Mouse (Mus musculus) cerebellum, adult 9-11 months (tissue): ENCODE data around the gene Notch1.

ENCODE experiments used
- DNase-seq: peaks from one replicate; pipeline ENCODE4 v3.0.0; 2022

The Notch1 gene

DNA sequence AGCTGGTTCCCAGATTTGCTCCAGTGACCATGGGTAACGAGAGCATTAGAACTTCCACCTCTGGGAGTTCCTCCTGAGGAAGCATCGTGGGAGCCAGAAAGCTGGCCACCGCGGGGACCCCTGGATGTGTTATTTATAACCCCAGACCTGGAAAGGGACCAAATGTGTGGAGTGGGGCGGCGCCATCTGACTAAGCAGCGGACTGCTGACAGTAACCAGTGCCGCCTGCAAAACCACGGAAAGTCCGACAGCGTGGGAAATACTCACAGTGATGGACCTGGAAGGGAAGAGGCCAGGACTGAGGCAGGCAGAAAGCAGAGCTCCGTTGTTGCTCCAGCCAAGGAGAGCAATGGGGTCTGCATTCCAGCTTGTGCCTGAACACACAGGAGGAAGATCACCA lies at the start of gene Notch1:
Notch1 (minus strand) TSS at position 389 of the 400 bp plus-strand sequence.
- DNase-seq: no peak

DNA sequence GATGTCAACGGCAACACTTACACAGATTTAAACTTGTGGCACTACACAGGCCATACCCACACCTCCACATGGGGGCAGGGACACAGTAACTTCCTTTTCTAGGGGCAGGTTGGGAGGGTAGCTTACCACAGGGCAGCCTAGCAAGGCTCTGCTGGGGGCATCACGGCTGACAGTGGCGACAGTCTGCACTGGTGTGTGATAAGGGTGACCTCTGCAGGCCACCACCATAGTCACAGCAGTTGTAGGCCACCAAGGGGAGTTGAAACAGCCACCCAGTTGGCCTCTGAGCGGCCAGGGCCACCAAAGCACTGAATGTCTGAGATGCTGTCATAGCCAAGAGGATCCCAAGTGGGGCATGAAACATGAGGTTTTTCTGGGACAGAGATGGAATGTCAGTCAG lies 49.8 kb upstream of the Notch1 start:
- peak; percentile 22 for DNase-seq

DNA sequence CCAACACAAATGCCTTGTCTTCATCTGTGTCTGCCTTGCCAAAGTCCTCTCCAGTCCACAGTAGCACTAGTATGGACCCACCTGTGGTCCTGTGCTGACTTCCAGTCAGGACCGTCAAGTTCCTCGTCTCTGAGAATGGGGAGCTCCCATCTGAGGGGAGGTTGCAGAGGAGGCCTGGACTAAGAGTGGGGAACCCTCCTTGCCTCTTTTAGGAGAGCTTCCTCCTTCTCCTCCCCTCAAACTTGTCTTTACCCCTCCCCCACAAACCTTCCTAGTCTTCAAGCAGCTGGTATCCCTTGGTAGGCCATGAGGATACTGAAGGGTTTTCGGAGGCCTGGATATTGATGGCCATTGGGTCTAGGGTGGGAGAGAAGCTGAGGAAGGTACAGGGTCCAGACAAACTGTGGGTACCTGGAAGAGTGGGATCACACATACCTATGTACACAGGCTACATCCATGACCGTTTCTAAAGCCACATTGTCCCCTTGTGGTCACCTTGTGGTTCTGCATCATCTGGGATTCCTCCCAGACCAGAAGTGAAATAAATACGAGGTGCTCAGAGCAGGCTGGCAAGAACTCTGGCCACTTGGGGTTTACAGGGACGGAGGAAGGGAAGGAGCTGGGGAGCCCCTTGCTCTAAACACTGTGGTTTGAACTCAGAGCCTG lies 45.0 kb upstream of the Notch1 start:
- peak; percentile 27 for DNase-seq

DNA sequence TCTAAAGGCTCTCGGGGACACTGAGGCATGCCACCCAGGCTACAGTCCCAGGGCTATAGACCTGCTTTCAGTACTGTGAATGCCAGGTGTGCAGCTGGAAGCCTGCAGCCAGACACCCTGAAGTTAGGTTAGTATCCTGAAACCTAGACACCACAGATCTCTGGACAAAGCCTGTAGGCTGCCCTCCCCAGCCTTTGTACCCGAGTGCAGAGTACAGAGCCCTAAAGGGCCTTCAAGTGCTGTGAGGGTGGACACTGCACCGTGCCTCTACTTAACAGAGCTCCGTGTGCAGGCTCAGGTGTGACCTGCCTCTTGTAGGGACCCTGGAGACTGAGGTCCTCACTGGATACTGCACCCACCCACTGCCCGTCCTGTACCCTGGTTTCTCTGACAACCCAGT lies 44.0 kb upstream of the Notch1 start:
- no peak for DNase-seq

DNA sequence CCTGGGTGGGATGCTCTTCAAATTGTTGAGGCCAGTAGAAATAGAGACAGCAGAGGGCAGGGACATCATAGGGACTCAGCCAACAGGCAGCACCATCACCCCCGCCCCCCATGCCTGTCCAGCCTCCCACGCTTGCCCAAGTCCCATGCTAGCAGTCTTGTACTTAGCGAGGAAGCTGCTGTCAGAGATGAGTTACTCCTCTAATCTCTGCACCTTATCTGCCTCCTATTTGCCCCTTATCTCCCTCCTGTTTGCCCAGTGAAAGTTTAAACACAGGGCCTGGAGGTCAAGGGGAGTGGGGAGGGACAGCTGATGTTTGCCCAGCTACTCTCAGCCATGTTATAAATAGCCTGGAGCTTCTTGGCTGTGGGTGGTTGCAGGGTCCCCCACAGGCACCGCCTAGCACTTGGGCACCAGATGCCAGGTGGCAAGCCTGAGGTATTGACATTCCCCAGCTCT lies 40.1 kb upstream of the Notch1 start:
- DNase-seq: no peak

DNA sequence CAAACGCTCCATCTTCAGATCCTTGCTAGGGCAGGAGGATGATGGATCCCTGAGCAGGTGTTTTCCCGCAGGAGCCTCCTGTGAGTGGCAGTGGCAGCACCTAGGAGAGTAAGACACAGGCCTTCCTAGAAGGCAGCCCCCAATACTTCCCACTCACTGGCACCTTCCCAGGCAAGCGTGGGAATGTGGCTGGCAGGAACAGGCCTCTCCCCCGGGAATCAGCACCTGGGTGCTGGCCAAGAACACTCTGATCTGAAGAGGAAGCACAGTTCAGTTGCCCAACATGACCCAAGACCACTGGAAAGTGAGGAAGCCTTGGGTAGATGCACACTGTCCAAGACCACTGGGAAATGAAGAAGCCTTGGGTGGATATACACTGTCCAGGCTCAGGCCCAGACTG lies 38.6 kb upstream of the Notch1 start:
- no peak for DNase-seq

DNA sequence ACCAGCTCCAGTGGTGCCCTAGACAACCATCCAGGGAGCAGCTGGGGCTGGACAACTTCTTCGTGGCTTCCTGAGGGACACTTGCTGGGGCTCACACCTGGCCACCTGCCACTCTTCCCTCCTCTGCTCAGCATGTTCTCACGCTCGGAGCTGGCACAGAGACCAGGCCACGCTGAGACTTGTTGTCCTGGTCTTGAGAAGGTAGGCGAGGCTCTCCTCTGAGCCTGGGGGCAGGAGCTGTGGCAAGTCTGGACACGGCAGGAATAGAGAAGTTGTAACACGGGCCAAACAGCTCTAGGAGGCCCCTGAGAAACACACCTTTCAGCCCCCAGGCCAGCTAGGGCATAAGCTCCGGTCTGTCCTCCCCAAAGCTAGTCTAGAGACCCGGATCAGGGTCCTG lies 37.4 kb upstream of the Notch1 start:
- DNase-seq: no peak

DNA sequence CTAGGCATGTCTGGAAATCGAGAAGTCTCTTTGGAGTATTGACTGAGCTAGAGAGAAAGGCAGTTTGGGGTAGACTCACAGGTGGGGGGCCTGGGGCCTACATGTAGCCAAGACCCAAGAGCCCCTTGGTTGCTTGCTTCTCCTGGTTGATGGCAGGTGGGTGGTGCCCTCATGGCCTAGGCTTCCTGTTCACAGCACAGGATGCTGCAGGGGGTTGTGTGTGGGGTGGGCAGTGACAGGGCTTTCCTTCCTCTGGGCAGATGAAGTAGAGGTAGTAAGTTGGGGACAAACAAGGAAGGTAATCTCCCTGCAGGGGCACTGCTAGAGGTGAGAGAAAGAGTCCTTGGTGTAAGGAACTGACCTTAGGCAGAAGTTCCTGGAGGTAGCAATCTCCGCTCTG lies 35.6 kb upstream of the Notch1 start:
- DNase-seq: no peak

DNA sequence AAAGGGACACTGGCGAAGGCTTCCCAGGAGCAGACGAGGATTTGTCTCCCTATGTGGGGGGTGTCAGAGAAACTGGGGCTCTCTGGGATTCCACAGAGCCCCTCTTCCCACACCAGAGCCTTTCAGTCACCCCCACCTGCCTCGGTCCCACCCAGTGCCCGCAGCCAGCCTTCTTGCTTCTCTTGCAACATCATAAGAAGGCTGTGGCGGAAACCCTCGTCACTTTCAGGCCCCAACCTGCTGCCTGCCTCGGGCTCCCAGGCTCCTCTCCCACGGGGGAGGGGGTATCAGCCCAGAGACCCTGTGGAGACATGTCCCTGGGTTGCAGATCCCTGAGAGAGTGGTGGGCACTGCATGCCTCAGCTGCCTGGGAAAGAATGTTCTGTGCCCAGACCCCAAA lies 35.0 kb upstream of the Notch1 start:
- DNase-seq: no peak

DNA sequence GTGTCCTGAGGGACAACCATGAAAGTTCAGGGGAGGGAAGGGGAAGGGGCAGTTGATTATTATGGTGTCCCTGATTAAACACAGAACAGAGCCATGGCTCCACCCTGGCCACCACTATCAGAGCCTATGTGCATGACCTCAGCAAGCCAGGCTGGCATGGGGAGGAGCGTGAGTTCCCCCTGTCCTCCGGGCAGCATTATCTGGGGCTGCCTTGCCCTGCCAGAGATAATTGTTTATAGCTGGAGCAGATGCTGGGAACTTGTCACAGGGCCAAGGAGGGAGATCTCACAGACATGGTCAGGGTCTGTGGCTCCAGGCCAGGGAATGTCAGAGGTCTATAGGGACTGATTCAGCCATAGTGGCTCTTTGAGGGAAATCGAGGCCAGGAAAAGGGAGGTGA lies 34.3 kb upstream of the Notch1 start:
- DNase-seq: no peak

DNA sequence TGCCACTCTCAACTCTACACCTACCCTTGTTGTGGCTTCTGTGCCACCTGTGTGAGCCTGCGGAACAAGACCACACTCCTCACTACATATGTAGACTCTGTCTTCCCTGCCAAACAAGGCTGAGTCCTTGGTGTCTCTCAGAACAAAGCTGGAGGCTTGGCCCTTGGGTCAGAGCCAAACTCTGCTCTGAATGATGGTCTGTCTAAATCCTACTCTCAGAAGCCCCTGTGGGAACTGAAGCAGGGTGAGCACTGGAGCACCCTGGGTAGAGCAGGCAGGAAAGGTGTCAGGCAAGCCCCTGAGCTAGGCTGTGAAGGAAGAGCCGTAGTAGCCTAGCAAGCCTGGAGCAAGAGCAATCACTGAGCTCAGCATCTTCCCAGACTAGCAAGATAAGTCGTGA lies 33.7 kb upstream of the Notch1 start:
- no peak for DNase-seq

DNA sequence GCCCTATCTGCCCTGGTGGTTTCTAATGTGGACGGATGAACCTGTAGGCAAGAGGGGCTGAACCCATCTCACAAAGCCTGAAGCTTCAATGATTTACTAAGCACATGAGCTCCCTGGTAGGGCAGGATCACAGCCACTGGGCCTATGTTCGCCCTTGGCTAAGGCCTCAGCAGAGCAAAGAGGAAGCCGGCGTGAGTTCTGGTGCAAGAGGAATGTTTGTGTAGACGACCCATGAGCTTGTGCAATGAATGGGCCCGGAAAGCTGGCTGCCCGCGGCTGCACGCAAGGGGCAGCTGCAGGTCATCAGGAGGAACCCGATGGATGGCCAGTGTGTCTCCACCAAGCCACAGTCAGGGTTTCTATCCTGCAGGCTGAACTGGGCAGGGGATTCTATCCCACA lies 33.3 kb upstream of the Notch1 start:
- no peak for DNase-seq

DNA sequence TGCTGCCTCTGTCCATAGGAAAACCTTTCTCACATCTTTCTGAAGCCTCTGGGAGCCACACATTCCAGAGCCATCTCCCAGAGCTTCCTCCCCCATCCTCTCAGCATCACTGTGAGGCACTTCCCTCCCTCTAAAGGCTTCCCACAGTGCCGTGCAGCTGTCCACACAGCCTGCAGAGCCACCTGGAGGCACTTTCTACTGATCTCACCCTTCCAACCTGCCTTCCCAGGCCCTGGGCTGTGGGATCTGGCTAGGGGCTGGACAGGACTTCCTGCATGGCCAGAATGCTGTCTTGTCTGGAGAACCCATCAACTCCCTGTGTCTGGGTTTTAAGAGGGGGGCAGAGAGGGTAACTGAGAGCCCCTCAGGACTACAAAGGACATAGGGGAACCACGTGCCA lies 31.0 kb upstream of the Notch1 start:
- DNase-seq: peak; percentile 39

DNA sequence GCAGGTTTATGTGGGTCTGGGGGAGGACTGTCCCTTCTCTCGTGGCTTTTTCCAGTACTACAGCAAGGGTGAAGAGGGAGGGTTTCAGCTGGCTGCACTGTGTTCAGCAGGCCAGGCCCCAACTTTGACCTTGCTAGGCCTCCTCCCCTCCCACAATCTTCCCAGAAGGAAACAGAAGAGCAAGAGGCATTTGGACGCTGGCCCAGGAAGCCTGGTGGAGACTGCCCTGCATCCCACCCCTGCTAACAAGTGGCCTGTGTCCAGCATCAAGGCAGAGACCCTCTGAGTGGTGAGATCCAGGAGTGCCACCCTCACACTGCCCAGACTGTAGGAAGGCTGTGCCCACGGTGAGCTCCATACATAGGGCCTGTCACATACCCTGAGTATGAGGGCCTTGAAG lies 27.8 kb upstream of the Notch1 start:
- no peak for DNase-seq

DNA sequence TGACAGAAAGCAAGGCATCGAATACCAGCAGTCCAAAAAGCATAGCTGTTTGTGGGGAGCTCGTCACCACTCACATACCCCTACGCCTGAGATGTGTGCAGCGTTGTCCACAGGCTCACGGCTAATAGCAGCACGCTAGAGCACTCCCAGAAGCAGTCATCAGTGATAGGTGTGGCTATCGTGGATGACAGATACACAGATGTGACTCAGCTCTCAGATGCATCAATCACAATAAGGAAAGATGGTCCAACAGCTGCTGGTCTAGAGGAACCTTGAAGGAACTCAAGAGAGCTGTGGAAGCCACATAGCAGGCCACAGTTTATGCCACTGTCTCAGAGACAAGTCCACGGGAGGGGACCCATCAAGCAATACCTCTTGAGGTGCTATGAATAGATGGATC lies 27.3 kb upstream of the Notch1 start:
- DNase-seq: no peak

DNA sequence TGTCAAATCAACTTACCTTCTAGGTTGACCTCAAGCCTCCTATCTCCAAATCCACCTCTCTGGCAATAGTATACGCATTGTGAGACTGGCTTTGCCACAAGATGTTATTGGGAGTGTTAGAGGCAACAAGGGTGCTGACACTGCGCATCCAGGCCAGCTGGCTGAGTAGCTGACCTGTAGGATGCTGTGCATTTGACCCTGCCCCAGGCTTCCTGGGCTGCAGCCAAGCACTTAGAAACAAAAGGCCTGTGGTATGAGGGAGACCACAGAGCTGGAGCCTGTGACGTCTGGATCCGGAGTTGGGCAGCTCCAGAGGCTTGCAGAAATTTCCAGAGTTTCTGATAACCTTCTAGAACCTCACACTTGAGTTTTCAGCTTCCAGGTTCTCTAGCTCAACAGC lies 26.7 kb upstream of the Notch1 start:
- no peak for DNase-seq

DNA sequence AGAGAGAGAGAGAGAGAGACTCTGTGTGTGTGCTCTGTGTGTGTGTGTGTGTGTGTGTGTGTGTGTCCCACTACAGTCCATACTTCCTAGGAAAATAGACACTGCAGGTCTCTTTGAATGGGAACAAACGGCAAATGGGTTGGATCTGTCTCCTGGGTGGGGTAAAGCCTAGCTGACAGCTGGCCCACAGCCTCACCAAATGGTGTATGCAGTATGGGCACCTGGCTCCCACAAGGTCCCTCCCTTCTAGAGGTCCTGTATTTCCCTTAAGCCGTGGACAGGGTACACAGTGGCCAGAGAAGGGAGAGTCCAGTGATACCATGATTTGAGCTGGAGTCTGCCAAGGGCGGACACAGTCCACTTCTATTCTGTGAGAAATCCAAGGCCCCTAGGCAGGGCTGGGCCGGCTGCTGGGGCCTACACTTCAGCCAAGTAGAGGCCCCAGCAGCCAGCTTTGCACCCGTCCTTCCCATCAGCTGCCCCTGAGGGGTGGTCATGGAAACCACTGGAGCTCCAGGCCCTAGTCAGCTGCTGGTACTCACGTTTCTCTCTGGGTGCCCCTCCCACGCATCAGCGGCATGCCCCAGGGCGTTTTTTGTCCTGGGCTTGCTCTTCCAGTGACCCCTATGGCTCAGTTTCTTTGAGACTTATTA lies 24.9 kb upstream of the Notch1 start:
- no peak for DNase-seq

DNA sequence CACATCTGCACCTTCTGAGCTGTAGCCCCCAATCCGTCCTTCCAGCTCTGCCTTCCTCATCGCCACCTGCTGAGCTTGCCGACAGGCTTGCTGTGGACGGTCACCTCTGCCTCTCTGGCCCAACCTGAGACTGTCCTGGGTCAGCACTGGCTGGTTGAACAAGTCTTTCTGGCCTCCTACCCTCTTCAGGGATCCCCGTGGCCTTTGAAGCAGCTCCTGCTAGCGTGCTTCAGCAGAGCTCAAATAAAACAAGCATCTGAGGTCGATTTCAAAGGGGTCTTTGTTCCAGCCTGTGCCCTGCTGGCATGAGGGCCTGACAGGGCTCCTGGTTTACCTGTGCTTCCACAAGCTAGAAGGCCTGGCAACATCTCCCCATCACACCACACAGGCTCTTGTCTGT lies 24.3 kb upstream of the Notch1 start:
- no peak for DNase-seq

DNA sequence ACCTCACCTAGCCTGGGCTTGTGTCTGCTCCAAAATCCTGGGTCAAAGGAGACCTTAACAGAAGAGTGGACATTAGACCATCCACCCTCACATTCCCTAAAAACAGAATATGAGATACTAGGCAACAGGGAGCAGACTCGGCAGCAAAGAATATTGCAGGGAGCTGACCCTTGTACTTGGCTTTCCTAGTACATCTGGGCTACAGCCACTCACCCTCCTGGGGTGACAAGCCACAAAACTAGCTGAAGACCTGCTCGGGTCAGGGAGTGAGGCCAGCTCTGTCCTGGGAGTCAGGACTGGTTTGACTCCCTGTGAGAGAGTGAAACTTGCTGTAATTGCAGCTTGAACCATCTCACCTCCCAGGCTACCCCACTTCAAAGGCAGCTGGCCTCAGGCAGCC lies 23.1 kb upstream of the Notch1 start:
- DNase-seq: no peak

DNA sequence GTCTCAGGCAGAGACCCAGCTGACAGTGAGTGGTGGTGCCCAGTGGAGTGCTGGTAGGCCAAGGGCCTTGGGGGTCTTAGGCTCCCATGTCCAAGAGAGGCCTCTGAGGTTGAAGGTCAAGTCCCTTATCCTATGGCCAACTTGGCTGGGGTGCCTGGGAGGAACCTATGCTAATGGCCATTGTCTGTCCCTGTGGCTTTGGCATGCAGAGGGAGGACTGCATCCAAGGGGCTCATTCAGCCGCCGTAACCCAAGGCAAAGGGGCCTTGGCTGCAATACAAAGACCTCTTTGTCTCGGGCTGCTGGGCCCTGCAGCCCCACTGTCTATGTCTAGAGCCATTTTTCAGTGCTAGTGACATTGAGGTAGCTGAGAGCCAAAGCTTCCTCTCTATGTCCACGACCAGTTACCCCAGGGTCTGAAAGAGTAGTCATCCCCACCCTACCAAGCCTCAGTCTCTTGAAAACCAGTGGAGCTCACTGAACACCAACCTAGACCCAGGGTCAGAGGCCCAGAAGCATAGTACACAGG lies 19.1 kb upstream of the Notch1 start:
- DNase-seq: peak; percentile 37

DNA sequence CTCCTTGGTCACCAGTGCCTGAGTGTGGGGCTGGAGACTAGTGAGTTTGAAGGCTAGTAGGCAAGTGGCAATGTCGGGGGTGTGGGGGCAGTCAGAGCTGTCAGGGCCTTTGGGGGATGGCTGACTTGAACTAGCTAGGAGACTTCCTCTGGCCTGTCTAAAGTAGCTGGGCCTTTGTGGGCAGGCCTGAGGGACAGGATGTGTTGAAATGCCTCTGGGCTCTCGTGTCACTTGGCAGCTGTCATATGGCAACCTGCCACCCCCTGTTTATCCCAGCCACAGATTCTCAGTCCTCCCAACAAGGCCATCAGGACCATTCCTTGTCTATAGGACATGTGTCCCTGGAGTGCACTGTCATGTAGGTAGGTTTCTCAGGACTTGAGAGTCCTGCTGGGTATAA lies 18.2 kb upstream of the Notch1 start:
- DNase-seq: no peak

DNA sequence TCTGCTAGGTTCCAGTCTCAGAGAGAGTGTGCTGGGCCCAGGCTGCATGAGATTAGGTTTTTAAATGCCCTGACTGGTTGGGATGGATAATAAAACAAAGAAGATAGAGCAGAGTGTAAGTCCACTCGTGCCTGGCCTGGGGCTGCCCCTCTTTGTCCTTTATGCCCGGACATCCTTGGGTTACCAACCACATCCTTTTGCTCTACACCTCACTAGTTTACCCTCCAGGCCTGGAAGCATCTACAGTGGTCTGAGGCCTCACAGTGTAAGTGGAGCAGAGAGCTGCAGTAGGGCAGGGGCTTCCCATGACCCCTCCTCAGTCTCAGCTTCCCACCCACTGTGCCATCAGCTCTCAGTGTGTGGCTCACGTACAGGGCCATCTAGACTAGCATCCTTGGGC lies 17.7 kb upstream of the Notch1 start:
- no peak for DNase-seq

DNA sequence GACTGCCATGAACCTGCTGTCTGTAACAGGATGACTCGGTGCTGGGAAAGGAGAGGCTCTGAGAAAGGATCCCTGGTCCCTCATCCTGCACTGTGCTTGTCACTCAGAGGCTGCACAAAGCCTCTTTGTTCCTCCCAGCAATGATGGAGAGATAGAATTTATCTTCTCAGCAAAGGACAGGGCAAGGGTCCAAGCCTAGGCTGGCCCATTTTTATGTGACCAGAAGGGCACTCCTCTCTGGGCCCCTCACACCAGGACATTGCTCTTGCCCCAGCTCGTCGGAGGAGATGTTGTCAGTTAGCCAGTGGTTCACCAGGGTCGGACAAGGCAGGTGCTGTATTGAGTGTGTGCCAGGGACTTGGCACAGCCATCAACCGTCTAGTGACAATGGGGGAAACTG lies 16.8 kb upstream of the Notch1 start:
- no peak for DNase-seq

DNA sequence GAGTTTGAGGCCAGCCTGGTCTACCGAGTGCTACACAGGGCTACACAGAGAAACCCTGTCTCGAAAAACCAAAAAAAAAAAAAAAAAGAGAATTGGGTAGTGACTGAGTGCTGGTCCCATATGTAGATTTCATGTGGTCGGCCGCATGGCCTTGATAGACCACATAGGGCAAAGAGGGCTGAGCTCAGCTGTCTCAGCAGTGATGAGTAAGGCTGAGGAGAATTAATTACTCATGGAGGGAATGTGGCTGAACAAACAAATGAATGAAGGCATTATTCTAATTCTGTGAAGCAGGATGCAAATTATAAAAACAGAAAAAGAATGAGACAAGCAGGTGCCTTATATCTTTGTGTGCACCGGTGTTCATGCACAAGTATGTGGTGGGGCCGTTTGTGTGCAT lies 15.4 kb upstream of the Notch1 start:
- DNase-seq: no peak

DNA sequence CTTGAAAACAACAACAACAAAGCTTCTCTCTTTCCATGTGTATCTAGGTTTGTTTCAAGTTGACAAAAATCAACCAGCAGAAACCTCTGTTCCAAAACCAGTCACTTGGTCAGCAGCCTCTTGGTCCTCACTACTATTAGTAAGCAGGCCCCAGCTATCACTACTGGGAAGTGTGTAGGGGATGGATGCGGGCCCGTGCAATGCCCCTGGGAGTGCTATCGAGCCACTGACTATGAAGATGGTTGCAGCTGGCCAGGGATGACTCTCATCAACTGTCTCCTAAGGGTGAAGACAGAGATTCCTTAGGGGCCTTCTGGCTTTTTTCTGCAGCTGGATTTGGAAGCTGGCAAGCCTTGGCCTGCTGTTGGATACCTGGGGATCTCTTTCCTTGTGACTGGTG lies 13.4 kb upstream of the Notch1 start:
- no peak for DNase-seq
